Mouse (Mus musculus) naive thymus-derived CD4-positive, alpha-beta T cell, adult 2 months (primary cell): ENCODE results near the gene Ptbp3.

ENCODE experiments used
- DNase-seq: peaks from one replicate; pipeline ENCODE4 v3.0.0-alpha.2; 2011; ENCODE audit warnings: low read depth

Ptbp3 gene

GRCm38 (mm10) chr4:59435951-59436350 is 113.2 kb downstream of the Ptbp3 start:
- DNase-seq, result no peak

GRCm38 (mm10) chr4:59434039-59434438 is 115.1 kb downstream of the Ptbp3 start:
- no peak for DNase-seq

- no peak for DNase-seq
Observed at GRCm38 (mm10) chr4:59429128-59429527, 120.0 kb downstream of the Ptbp3 start.

DNA sequence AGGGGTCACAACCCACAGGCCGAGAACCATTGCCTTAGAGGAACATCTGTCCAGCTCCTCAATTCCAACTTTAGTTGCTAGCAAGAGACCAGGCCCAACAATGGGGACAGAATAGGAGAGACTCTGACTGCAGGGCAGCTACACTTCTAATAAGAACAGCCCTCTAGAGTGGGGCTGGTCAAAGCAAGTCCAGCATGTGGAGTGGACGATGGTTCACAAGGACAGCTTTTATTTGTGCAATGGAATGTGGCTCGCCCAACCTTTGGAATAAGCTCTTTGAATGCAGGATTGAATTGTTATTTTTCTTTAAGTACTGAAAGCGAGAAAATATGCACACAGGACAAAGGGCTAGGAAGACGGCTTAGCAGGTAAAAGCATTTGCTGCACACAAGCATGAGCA is 122.7 kb downstream of the Ptbp3 start:
- no peak for DNase-seq

DNA sequence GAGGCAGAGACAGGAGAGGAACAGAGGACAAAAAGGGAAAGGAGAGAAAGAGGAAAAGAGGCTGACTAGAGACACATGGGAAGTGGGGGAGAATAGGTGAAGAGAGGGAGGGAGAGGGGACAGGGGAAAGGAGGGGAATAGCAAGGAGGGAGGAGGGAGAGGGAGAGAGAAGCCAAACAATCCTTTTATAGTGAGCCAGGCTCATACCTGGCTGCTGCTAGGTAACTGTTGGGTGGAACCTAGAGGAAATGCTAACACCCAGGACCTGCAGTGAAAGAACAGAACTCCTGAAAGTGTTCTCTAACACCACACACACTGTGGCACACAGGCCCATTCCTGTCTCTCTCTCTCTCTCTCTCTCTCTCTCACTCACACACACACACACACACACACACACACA is 126.4 kb downstream of the Ptbp3 start:
- DNase-seq, result no peak

DNA sequence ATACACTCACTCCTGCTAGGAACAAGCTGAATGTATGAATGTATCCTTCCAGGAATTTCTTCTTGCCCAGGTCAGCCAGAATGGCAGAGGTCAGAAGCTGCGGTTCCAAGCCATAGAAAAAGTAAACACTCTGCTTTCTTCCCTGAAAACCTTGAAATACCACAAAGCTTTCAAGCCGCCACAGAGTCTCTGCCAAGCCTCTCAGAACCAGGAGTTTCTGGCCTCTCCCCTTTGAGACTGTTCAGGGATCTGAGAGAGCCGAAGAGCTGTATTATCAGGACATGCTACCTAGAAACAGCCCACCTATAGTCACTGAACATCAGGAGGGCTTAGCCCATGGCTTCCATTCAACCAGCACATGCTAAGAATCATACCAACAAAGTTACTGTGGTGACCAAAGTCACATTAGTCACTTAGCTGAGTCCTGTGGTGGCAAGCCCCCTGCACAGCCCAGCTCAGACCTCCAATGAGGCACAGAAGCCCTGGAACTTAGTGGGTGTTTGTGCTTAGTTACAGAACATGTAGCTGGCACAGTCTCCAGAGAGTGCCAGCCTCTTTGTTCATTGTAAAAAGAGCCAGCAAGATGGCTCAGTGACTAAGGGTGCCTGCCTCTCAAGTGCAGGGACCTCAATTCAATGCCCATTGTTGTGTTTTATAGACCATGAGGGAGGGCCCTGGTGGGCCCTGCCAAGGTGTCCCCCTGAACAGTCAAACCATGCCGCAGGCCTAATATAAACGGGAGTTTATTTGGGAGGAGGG is 127.0 kb downstream of the Ptbp3 start:
- no peak for DNase-seq
